Mouse (Mus musculus) liver, adult (tissue): ENCODE data around the gene Lrrc74a.

Experiments
- GATA4 ChIP-seq: IDR thresholded peaks from 2 replicates; pipeline ENCODE4 v1.6.1; 2014; ENCODE audit warnings: mild to moderate bottlenecking, low read length; ENCODE audit not compliant: insufficient replicate concordance

Gene Lrrc74a

GRCm38 (mm10) chr12:86791987-86792386 lies 57.8 kb downstream of the Lrrc74a start:
- no peak for TF ChIP-seq GATA4

DNA sequence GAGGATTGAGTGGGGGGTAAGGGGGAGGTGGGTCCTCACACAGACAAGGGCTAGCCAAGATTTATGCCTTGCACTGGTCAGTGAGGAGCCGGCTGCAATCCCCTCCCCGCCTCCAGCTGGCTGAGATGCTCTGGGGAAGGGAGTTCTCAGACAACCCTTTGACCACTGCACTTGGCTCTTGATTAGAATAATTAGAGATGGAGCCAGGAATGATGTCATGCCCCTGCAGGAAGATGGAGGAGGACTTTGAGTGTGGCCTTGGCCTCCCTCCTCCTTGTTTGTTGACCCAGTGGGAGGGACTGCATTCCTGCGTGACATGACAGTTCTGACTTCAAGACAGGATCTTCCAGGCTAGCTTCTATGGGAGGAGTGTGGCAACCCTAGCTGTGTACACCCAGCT lies 59.7 kb downstream of the Lrrc74a start:
- peak; percentile 33; the same call in 1 of the 2 replicates for TF ChIP-seq GATA4

DNA sequence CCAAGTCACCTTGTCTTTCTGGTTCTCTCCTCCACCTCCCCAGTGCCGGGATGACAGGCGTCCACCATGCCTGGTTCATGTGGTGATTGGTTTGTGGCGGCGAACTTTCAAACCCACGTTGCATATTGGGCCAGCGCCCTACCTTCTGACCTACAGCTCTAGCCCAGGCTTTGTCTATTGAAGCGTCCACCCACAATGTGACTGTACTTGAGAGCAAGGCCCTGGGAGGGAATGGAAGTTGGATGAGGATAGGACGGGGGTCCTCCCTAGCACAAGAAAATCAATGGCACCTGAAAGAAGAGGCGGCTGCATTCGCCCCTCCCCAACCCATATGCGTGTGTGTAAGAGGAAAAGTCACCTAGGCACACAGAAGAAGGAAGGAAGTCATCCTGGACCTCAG lies 60.2 kb downstream of the Lrrc74a start:
- TF ChIP-seq GATA4 = no peak

GRCm38 (mm10) chr12:86795076-86795837 lies 61.1 kb downstream of the Lrrc74a start:
- no peak for TF ChIP-seq GATA4

- TF ChIP-seq GATA4 = peak; percentile 62; the same call in 1 of the 2 replicates
Measured at GRCm38 (mm10) chr12:86795838-86796232, 61.7 kb downstream of the Lrrc74a start.

DNA sequence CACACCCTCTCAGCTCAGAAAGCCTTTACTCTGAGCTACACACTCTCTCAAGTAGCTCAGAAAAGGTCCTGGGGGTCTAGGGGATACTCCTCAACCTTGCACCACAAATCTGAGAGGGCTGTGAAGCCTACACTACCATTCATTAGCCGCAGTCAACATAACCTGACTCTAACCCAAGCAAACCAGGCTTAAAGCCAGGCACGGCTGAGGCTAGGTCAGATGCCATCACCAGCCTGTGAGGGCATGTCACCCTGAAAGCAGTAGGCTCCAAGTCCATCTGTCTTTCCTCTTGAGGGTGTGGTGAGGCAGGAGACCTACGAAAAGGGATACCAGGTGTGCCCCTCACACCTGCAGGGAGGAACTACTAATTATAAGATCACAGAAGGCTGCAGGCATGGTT lies 62.2 kb downstream of the Lrrc74a start:
- no peak for TF ChIP-seq GATA4

- no peak for TF ChIP-seq GATA4
Measured at GRCm38 (mm10) chr12:86797771-86798170, 63.6 kb downstream of the Lrrc74a start.

DNA sequence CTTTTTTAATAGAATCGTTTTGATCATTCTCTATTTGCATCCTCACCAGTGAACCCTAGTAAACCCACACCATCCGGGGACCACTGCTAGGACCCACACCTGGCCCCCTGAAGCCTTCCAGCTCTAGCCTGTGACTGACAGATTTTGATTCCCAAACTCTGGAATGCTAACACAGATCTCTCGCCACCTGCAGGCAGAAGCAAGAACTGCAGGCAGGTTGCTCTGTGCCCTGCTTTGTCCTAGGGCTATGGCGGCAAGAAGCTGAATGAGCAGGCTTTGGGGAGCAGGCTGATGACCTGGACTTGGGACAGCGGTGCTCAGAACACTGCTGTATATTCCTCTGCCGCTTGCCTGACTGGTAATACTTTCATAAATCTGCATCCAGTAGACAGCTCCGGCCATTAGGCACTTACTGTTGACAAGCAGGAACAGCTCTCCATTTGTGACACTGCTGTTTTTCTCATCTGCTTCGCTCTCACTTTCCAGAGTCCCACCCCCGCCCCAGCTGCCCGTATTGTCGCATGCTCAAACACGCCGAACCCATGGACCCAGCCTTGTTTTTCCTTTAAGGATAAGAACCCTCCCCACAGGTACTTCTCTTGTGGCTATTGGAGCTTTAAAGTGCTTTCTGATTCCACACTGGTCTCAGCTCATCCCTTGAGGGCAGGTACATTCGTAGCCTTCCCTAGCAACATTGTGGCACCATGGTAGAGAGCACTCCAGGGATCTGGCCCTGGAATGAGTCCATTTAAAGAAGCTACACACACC lies 64.8 kb downstream of the Lrrc74a start:
- TF ChIP-seq GATA4 = no peak

DNA sequence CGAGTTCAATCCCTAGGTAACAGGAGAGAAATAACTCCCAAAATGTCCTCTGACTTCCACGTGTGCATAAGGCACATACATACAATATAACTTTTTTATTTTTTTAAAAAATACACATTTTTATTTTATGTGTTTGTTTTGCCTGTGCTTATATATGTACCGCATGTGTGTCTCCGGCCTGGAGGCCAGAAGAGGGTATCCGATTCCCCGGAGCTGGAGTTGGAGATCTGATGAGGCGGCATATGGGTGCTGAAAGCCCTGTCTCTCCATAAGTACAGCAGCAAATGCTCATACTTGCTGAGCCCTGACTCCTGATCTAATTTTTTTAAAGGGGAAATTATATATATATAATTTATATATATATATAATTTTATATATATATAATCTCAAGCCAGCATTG lies 65.6 kb downstream of the Lrrc74a start:
- no peak for TF ChIP-seq GATA4

- TF ChIP-seq GATA4 = no peak
Measured at GRCm38 (mm10) chr12:86800336-86800735, 66.2 kb downstream of the Lrrc74a start.

- no peak; the same call in 1 of the 2 replicates for TF ChIP-seq GATA4
Measured at GRCm38 (mm10) chr12:86800765-86801147, 66.6 kb downstream of the Lrrc74a start.

- TF ChIP-seq GATA4 = peak; percentile 55; the same call in 1 of the 2 replicates
Measured at GRCm38 (mm10) chr12:86801148-86802004, 67.2 kb downstream of the Lrrc74a start.

GRCm38 (mm10) chr12:86802005-86802671 lies 68.0 kb downstream of the Lrrc74a start:
- no peak; the same call in 1 of the 2 replicates for TF ChIP-seq GATA4

DNA sequence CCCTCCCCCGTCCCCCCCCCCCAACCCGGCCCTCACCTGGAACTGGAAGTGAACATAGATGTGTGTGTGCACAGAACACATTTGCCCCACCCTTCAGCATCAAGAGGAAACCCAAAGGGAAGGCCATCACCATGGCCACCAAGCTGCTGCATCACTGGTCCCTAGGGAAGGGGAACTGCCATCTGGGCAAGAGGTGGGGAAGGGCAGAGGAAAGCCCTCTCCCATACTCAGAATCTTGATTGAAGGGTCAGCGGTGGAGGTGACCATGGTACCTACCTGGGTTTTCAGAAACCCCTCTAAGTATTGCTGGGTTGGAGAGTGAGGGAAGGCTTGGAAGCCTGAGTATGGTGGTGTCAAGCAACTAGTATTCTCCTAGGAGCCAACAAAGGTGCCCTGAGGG lies 68.7 kb downstream of the Lrrc74a start:
- TF ChIP-seq GATA4 = no peak
